Mouse (Mus musculus) neural tube, embryonic 11.5 days (tissue): ENCODE data around the gene Copg2. TPM values are rescaled to one million over a fixed set of nuclear protein-coding genes. Genes with fewer than 3 reads are reported as not detected.
A peak's percentile ranks its signal among the peaks of the same experiment; 100 is the strongest.

Experiments
- ATAC-seq: fragments of 200-750 bp; cut with Nextera tagmentation; 2 replicates; pipeline ENCODE4 v1.8.0; 2017; ENCODE audit warnings: moderate number of reproducible peaks, mild to moderate bottlenecking, moderate TSS enrichment, moderate library complexity; ENCODE audit not compliant: insufficient read depth, low FRiP score, low TSS enrichment
- DNase-seq: peaks from one replicate; pipeline ENCODE4 v3.0.0-alpha.2; 2015; ENCODE audit warnings: low spot score
- H3K27ac ChIP-seq: fragments of 300-500 bp; sonication (generic); 2 replicates; pipeline ENCODE4 v1.5.1; 2014; ENCODE audit warnings: low read depth, mild to moderate bottlenecking, low read length
- H3K27me3 ChIP-seq: fragments of 300-500 bp; sonication (generic); 2 replicates; pipeline ENCODE4 v1.6.1; 2014; ENCODE audit warnings: mild to moderate bottlenecking, low read length, mixed read lengths; ENCODE audit not compliant: control insufficient read depth, insufficient read depth
- H3K36me3 ChIP-seq: fragments of 300-500 bp; sonication (generic); 2 replicates; pipeline ENCODE4 v1.6.1; 2014; ENCODE audit warnings: mild to moderate bottlenecking, low read length, moderate library complexity, mixed read lengths; ENCODE audit not compliant: control insufficient read depth, insufficient read depth
- H3K4me1 ChIP-seq: fragments of 300-500 bp; sonication (generic); 2 replicates; pipeline ENCODE4 v1.6.1; 2014; ENCODE audit warnings: low read length, mixed read lengths; ENCODE audit not compliant: control insufficient read depth, insufficient read depth
- H3K4me2 ChIP-seq: fragments of 300-500 bp; sonication (generic); 2 replicates; pipeline ENCODE4 v1.6.1; 2014; ENCODE audit warnings: low read depth, mild to moderate bottlenecking, moderate library complexity
- H3K4me3 ChIP-seq: fragments of 300-500 bp; sonication (generic); 2 replicates; pipeline ENCODE4 v1.5.1; 2014; ENCODE audit warnings: low read depth, low read length
- H3K9ac ChIP-seq: fragments of 300-500 bp; sonication (generic); 2 replicates; pipeline ENCODE4 v1.6.1; 2014; ENCODE audit warnings: mild to moderate bottlenecking, low read length
- H3K9me3 ChIP-seq: fragments of 300-500 bp; sonication (generic); 2 replicates; pipeline ENCODE4 v1.6.1; 2016; ENCODE audit warnings: low read length; ENCODE audit not compliant: control insufficient read depth
- WGBS: fragments of 180-500 bp; shearing (Covaris S2); extraction: QIAGEN DNeasy Blood & Tissue Kit; methylation state at CpG from one replicate; pipeline ENCODE4 v1.1.7; 2014; 5-methylcytosine and 5-hydroxymethylcytosine counted together
- polyA plus RNA-seq: library from polyadenylated mRNA; unstranded; fragments of >200 nt; fragmentation: Nextera tagmentation; extraction: Ambion mirVana; gene quantifications from 2 replicates; pipeline ENCODE4 v1.2.1, GENCODE M21; 2014

Gene Copg2
- polyA plus RNA-seq, 1 experiment from 2014 or later, result 43.6 TPM

- Histone ChIP-seq H3K36me3 (peaks cover 18% of the 10 kb centered on the region), H3K27me3 (no peaks in the 10 kb centered on the region), H3K4me3 (no peak overlapping the region), H3K9me3 (no peaks in the 10 kb centered on the region), H3K4me2 (no peak overlapping the region), H3K9ac (no peak overlapping the region), H3K27ac (no peak overlapping the region), H3K4me1 (no peaks in the 10 kb centered on the region)
- DNase-seq (no peak), ATAC-seq (no peak)
- WGBS, result 81% methylated on average over 7 of the region's 7 CpGs
Measured at GRCm38 (mm10) chr6:30745591-30745990, 151.0 kb downstream of the Copg2 start.

- no peaks in the 10 kb centered on the region for H3K4me1 ChIP-seq
- DNase-seq, result no peak
- no peak overlapping the region for H3K4me2 ChIP-seq
- H3K9ac ChIP-seq, result no peak overlapping the region
- peaks cover 19% of the 10 kb centered on the region for H3K36me3 ChIP-seq
- WGBS, result 84% methylated on average over 10 of the region's 10 CpGs
- no peak for ATAC-seq
- H3K27me3 ChIP-seq, result no peaks in the 10 kb centered on the region
- H3K9me3 ChIP-seq, result no peaks in the 10 kb centered on the region
- no peak overlapping the region for H3K27ac ChIP-seq
- H3K4me3 ChIP-seq, result no peak overlapping the region
Measured at GRCm38 (mm10) chr6:30744846-30745245, 151.7 kb downstream of the Copg2 start.

GRCm38 (mm10) chr6:30739177-30739747 is 157.3 kb downstream of the Copg2 start:
- no peaks in the 10 kb centered on the region for H3K27me3 ChIP-seq
- 45% methylated on average over 10 of the region's 10 CpGs for WGBS
- H3K27ac ChIP-seq, result no peak overlapping the region
- H3K4me1 ChIP-seq, result peaks cover 8% of the 10 kb centered on the region
- peak overlapping the region; percentile 49 for H3K4me3 ChIP-seq
- H3K4me2 ChIP-seq, result peak overlapping the region; percentile 55
- ATAC-seq (no peak), DNase-seq (peak; percentile 55)
- H3K36me3 ChIP-seq, result peaks cover 6% of the 10 kb centered on the region
- peak overlapping the region; percentile 52 for H3K9ac ChIP-seq
- H3K9me3 ChIP-seq, result peaks cover 19% of the 10 kb centered on the region

DNA sequence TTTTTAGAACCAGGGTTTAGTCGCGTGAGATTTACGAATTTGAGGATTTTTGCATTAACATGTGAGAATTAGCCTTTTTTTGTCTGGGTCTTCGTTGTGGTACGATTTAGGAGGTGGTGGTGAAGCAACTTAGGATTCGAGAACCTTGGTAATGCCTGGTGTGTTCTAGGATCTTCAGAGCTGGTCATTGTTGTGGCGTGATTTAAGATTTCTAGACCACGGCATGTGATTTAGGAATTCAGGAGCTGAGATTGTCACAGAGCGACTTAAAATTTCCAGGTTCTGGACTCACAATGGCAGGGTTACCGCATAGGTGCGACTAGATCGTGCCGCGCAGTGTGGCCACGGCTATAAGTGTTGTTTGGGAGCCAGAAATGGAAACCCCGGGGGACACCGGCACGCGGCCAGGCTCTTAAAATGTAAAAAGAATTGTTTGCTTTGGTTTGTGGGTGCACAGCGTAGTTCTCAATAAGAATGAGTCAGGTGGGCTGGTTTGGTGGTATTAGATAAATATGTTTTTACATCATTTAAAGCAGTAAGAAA is 158.1 kb downstream of the Copg2 start:
- peak overlapping the region; percentile 49 for H3K4me3 ChIP-seq
- ATAC-seq (no peak), DNase-seq (no peak)
- peak overlapping the region; percentile 72 for H3K9ac ChIP-seq
- H3K27me3 ChIP-seq, result no peaks in the 10 kb centered on the region
- peak overlapping the region; percentile 68; the same call in 1 of the 2 replicates for H3K27ac ChIP-seq
- peaks cover 6% of the 10 kb centered on the region for H3K36me3 ChIP-seq
- H3K4me1 ChIP-seq, result peaks cover 8% of the 10 kb centered on the region
- WGBS, result 43% methylated on average over 20 of the region's 20 CpGs
- H3K4me2 ChIP-seq, result peak overlapping the region; percentile 55
- H3K9me3 ChIP-seq, result peaks cover 19% of the 10 kb centered on the region

GRCm38 (mm10) chr6:30737548-30738463 is 158.8 kb downstream of the Copg2 start:
- H3K4me3 ChIP-seq, result peak overlapping the region; percentile 49
- peak overlapping the region; percentile 55 for H3K4me2 ChIP-seq
- peak overlapping the region; percentile 72 for H3K9ac ChIP-seq
- WGBS, result 46% methylated on average over 55 of the region's 66 CpGs
- H3K36me3 ChIP-seq, result peaks cover 2% of the 10 kb centered on the region; the same call in 1 of the 2 replicates
- H3K9me3 ChIP-seq, result peaks cover 19% of the 10 kb centered on the region
- no peaks in the 10 kb centered on the region for H3K27me3 ChIP-seq
- peaks cover 8% of the 10 kb centered on the region for H3K4me1 ChIP-seq
- H3K27ac ChIP-seq, result peak overlapping the region; percentile 68
- ATAC-seq (peak; percentile 56), DNase-seq (peak; percentile 84)

- Histone ChIP-seq H3K9me3 (peaks cover 19% of the 10 kb centered on the region), H3K27me3 (no peaks in the 10 kb centered on the region), H3K4me3 (peak overlapping the region; percentile 49), H3K4me1 (peaks cover 11% of the 10 kb centered on the region), H3K4me2 (peak overlapping the region; percentile 55), H3K36me3 (peaks cover 2% of the 10 kb centered on the region; the same call in 1 of the 2 replicates), H3K27ac (peak overlapping the region; percentile 90), H3K9ac (peak overlapping the region; percentile 54)
- ATAC-seq (peak; percentile 40), DNase-seq (peak; percentile 90)
- WGBS, result 49% methylated on average over 29 of the region's 29 CpGs
Measured at GRCm38 (mm10) chr6:30736864-30737547, 159.6 kb downstream of the Copg2 start.

GRCm38 (mm10) chr6:30736372-30736762 is 160.2 kb downstream of the Copg2 start:
- Histone ChIP-seq H3K36me3 (peaks cover 2% of the 10 kb centered on the region; the same call in 1 of the 2 replicates), H3K9ac (no peak overlapping the region), H3K27me3 (no peaks in the 10 kb centered on the region), H3K27ac (peak overlapping the region; percentile 90), H3K9me3 (peaks cover 19% of the 10 kb centered on the region), H3K4me2 (peak overlapping the region; percentile 55), H3K4me1 (peaks cover 11% of the 10 kb centered on the region), H3K4me3 (0 out of 2 replicates have a peak overlapping the region, but pooled peaks have one; percentile 49)
- ATAC-seq, result peak; percentile 26; the same call in 1 of the 2 replicates
- WGBS, result 39% methylated on average over 13 of the region's 13 CpGs
- peak; percentile 63 for DNase-seq

GRCm38 (mm10) chr6:30735728-30736371 is 160.7 kb downstream of the Copg2 start:
- Histone ChIP-seq H3K27ac (peak overlapping the region; percentile 90), H3K4me3 (peak overlapping the region; percentile 13; the same call in 1 of the 2 replicates), H3K4me1 (peaks cover 11% of the 10 kb centered on the region), H3K36me3 (peaks cover 2% of the 10 kb centered on the region; the same call in 1 of the 2 replicates), H3K4me2 (peak overlapping the region; percentile 55), H3K27me3 (no peaks in the 10 kb centered on the region), H3K9ac (peak overlapping the region; percentile 60), H3K9me3 (peaks cover 19% of the 10 kb centered on the region)
- 41% methylated on average over 15 of the region's 15 CpGs for WGBS
- ATAC-seq (no peak), DNase-seq (peak; percentile 68)
